ENCODE assay signal across 9 mouse cellular contexts in genomic region chr4:33261311-33261753, GRCm38 (mm10). TPM values are rescaled to one million over a fixed set of nuclear protein-coding genes. Genes with fewer than 3 reads are reported as not detected.
DNase-seq lines count a peak whose midpoint lies in the region; ATAC-seq and TF ChIP-seq lines count a peak whose summit lies in the region.
"Had no signal": no experiment of that assay in that cellular context is flagged by ENCODE, and none has a peak within 500 bp of the region (broad histone marks: within the 10 kb centered on the region; RNA-seq: fewer than 3 reads in every experiment).

No protein-coding gene starts in this region.

- intact Hi-C loops in left cerebral cortex, postnatal 14 days (cut with DNase I), result no loop called here
- intact Hi-C loops in gastrocnemius, postnatal 14 days (cut with DNase I; ENCODE audit: low total_unique reads), result no loop called here

- H3K4me2 ChIP-seq in intestine, embryonic 16.5 days (ENCODE audit: low read depth, low read length), result peak overlapping the region; percentile 6; the same call in 1 of the 2 replicates
- no peak overlapping the region for H3K4me2 ChIP-seq in liver, embryonic 16.5 days (ENCODE audit: low read depth, low read length)
- H3K4me2 ChIP-seq: limb, embryonic 12.5 days had no signal

- WGBS in intestine, embryonic 16.5 days, result 29% methylated on average over 7 of the region's 7 CpGs
- WGBS in liver, embryonic 16.5 days (ENCODE audit: insufficient replicate concordance), result 17% methylated on average over 7 of the region's 7 CpGs
- 35% methylated on average over 7 of the region's 7 CpGs for WGBS in thymus, adult 2 months

- no peaks in the 10 kb centered on the region for H3K9me3 ChIP-seq in intestine, embryonic 16.5 days (ENCODE audit: control insufficient read depth, low read length)
- no peaks in the 10 kb centered on the region for H3K9me3 ChIP-seq in liver, embryonic 16.5 days (replicated peaks; ENCODE audit: control insufficient read depth, low read length)
- H3K9me3 ChIP-seq: limb, embryonic 12.5 days had no signal

- no peaks in the 10 kb centered on the region for H3K27me3 ChIP-seq in intestine, embryonic 16.5 days (replicated peaks; ENCODE audit: control insufficient read depth, insufficient read depth, low read length)
- no peaks in the 10 kb centered on the region for H3K27me3 ChIP-seq in liver, embryonic 16.5 days (ENCODE audit: control insufficient read depth, insufficient read depth, low read depth, low read length)
- no peaks in the 10 kb centered on the region for H3K27me3 ChIP-seq in thymus, adult 2 months (ENCODE audit: control insufficient read depth, insufficient read depth, low read length)
- H3K27me3 ChIP-seq: limb, embryonic 12.5 days had no signal

- TF ChIP-seq CTCF in thymus, adult 2 months (IDR thresholded peaks at IDR 0.05; ENCODE audit: borderline replicate concordance, control insufficient read depth, extremely low read depth, insufficient read depth, low read length, poor library complexity), result no peak

- ATAC-seq in intestine, embryonic 16.5 days, result peak; percentile 96
- ATAC-seq in liver, embryonic 16.5 days (ENCODE audit: low read depth), result peak; percentile 79

- H3K36me3 ChIP-seq in intestine, embryonic 16.5 days (ENCODE audit: control insufficient read depth, insufficient read depth, low read length), result no peaks in the 10 kb centered on the region
- H3K36me3 ChIP-seq in liver, embryonic 16.5 days (ENCODE audit: control insufficient read depth, insufficient read depth), result no peaks in the 10 kb centered on the region
- no peaks in the 10 kb centered on the region for H3K36me3 ChIP-seq in thymus, adult 2 months (ENCODE audit: control insufficient read depth, insufficient read depth, low read length)
- H3K36me3 ChIP-seq: limb, embryonic 12.5 days had no signal

- no peak for TF ChIP-seq POLR2A in thymus, adult 2 months (IDR thresholded peaks at IDR 0.05; ENCODE audit: control insufficient read depth, extremely low read depth, insufficient read depth, low read length, poor library complexity)

- no peak overlapping the region for H3K4me3 ChIP-seq in intestine, embryonic 16.5 days (ENCODE audit: low read length)
- H3K4me3 ChIP-seq in liver, embryonic 16.5 days (ENCODE audit: low read depth, low read length), result no peak overlapping the region
- no peak overlapping the region for H3K4me3 ChIP-seq in thymus, adult 2 months (ENCODE audit: control insufficient read depth, insufficient read depth, low read length)
- H3K4me3 ChIP-seq: limb, embryonic 12.5 days had no signal

- H3K9ac ChIP-seq in intestine, embryonic 16.5 days (ENCODE audit: low read depth, low read length), result 0 out of 2 replicates have a peak overlapping the region, but pooled peaks have one; percentile 21
- H3K9ac ChIP-seq in liver, embryonic 16.5 days (ENCODE audit: low read depth, low read length), result no peak overlapping the region
- H3K9ac ChIP-seq: limb, embryonic 12.5 days had no signal

- peak overlapping the region; percentile 77 for H3K27ac ChIP-seq in intestine, embryonic 16.5 days (ENCODE audit: low read length)
- peak overlapping the region; percentile 25 for H3K27ac ChIP-seq in liver, embryonic 16.5 days (ENCODE audit: low read length)
- no peak overlapping the region for H3K27ac ChIP-seq in thymus, adult 2 months (ENCODE audit: control insufficient read depth, insufficient read depth, low read length)
- H3K27ac ChIP-seq: limb, embryonic 12.5 days had no signal

- H3K4me1 ChIP-seq in intestine, embryonic 16.5 days (ENCODE audit: control insufficient read depth, insufficient read depth, low read length), result peaks cover 8% of the 10 kb centered on the region; the same call in 1 of the 2 replicates
- no peaks in the 10 kb centered on the region; the same call in 1 of the 2 replicates for H3K4me1 ChIP-seq in liver, embryonic 16.5 days (ENCODE audit: control insufficient read depth, low read depth, low read length)
- peaks cover 7% of the 10 kb centered on the region; the same call in 1 of the 2 replicates for H3K4me1 ChIP-seq in thymus, adult 2 months (replicated peaks; ENCODE audit: control insufficient read depth, insufficient read depth, low read length)

- DNase-seq in left cerebral cortex, postnatal 14 days (ENCODE audit: low spot score in 2 of 2), result peak; percentile 44 to 60
- DNase-seq in left cerebral cortex, adult 8-10 months (ENCODE audit: low spot score in 2 of 2), result no peak
- DNase-seq in brain, adult 2 months (ENCODE audit: low read depth, low spot score), result peak; percentile 82
- DNase-seq in gastrocnemius, postnatal 14 days, result peak; percentile 92
- peak; percentile 23 for DNase-seq in right cerebral cortex, postnatal 25 days
- DNase-seq in thymus, adult 2 months, result no peak

RNA-seq across cellular contexts. Expression of gene Pnrc1, which starts 28.6 kb away (rescaled TPM):
- 100 to 1,000 TPM; 115 to 122 TPM for total RNA-seq in left cerebral cortex, postnatal 14 days (2021)
- 100 to 1,000 TPM; 141 to 154 (median 144) TPM for total RNA-seq in left cerebral cortex, adult 8-10 months (2022)
- total RNA-seq in gastrocnemius, postnatal 14 days (2021), result 100 to 1,000 TPM in 1 of 2 experiments, 10 to 100 TPM in 1; 86.4 to 125 TPM
- polyA plus RNA-seq in intestine, embryonic 16.5 days (2015; fragmentation: Nextera tagmentation; extraction: Ambion mirVana), result 51.0 and 59.6 TPM in 2 replicates
- polyA plus RNA-seq in liver, embryonic 16.5 days (2015; fragmentation: Nextera tagmentation; extraction: Ambion mirVana), result 39.9 and 53.2 TPM in 2 replicates
- 250 and 410 TPM in 2 replicates for polyA plus RNA-seq in thymus, adult 2 months (2012; rRNA removed)

RNA-seq across cellular contexts. Expression of gene Rngtt, which starts 48.8 kb away (rescaled TPM):
- total RNA-seq in left cerebral cortex, postnatal 14 days (2021), result 10 to 100 TPM; 19.2 to 22.0 TPM
- total RNA-seq in left cerebral cortex, adult 8-10 months (2022), result 10 to 100 TPM; 25.7 to 30.2 (median 27.2) TPM
- total RNA-seq in gastrocnemius, postnatal 14 days (2021), result 1 to 10 TPM; 7.8 to 9.6 TPM
- 15.9 and 16.3 TPM in 2 replicates for polyA plus RNA-seq in intestine, embryonic 16.5 days (2015; fragmentation: Nextera tagmentation; extraction: Ambion mirVana)
- 13.3 and 14.0 TPM in 2 replicates for polyA plus RNA-seq in liver, embryonic 16.5 days (2015; fragmentation: Nextera tagmentation; extraction: Ambion mirVana)
- 4.2 and 5.0 TPM in 2 replicates for polyA plus RNA-seq in thymus, adult 2 months (2012; rRNA removed)

RNA-seq across cellular contexts. Expression of gene Srsf12, which starts 52.5 kb away (rescaled TPM):
- 10 to 100 TPM; 27.5 to 31.7 TPM for total RNA-seq in left cerebral cortex, postnatal 14 days (2021)
- total RNA-seq in left cerebral cortex, adult 8-10 months (2022), result 10 to 100 TPM; 22.2 to 27.9 (median 23.8) TPM
- not detected for total RNA-seq in gastrocnemius, postnatal 14 days (2021)
- 4.7 and 5.2 TPM in 2 replicates for polyA plus RNA-seq in intestine, embryonic 16.5 days (2015; fragmentation: Nextera tagmentation; extraction: Ambion mirVana)
- polyA plus RNA-seq in liver, embryonic 16.5 days (2015; fragmentation: Nextera tagmentation; extraction: Ambion mirVana), result 0.07 and 0.08 TPM in 2 replicates
- polyA plus RNA-seq in thymus, adult 2 months (2012; rRNA removed), result 1.8 and 1.9 TPM in 2 replicates

Comparison
In these comparisons a context has a peak if more than half of its experiments do, and no peak if none do; other contexts are left out.
1. DNase-seq: peak in left cerebral cortex, postnatal 14 days (2 of 2), brain, adult 2 months (single experiment), gastrocnemius, postnatal 14 days (single experiment) and right cerebral cortex, postnatal 25 days (single experiment); none in left cerebral cortex, adult 8-10 months (0 of 2) and thymus, adult 2 months (single experiment).
2. RNA of gene Srsf12, which starts 52.5 kb away (total RNA-seq): 27.5 to 31.7 TPM in left cerebral cortex, postnatal 14 days and 22.2 to 27.9 TPM in left cerebral cortex, adult 8-10 months; not detected in gastrocnemius, postnatal 14 days; every median in the first group is over 10 times any median in the second.